Mouse (Mus musculus) spleen, adult 2 months (tissue): ENCODE measurements at regions not wholly inside any gene's neighbourhood (a gene's known extent, or its start where the extent isn't known, plus 50 kb on each side); places are given as distances from the start of the nearest gene placed in this dataset.

Experiments used
- DNase-seq, 2 experiments: peaks; one replicate each; pipeline versions ENCODE4 v3.0.0 to v3.0.0-alpha.2; 2012 to 2021; ENCODE audit warnings: low spot score in 2 of 2, low read depth in 1 of 2
- H3K27ac ChIP-seq: fragments of 200-500 bp; 2 replicates; pipeline ENCODE4 v1.5.1; 2012; ENCODE audit warnings: low read length, inconsistent platforms; ENCODE audit not compliant: insufficient read depth
- H3K27me3 ChIP-seq: fragments of 200-500 bp; 2 replicates; pipeline ENCODE4 v1.6.1; 2012; ENCODE audit warnings: mild to moderate bottlenecking, moderate library complexity, low read length, inconsistent platforms; ENCODE audit not compliant: control insufficient read depth, insufficient read depth
- H3K36me3 ChIP-seq: fragments of 200-500 bp; 2 replicates; pipeline ENCODE4 v1.6.1; 2012; ENCODE audit warnings: mild to moderate bottlenecking, low read length, inconsistent platforms; ENCODE audit not compliant: control insufficient read depth, insufficient read depth
- H3K4me1 ChIP-seq: fragments of 200-500 bp; 2 replicates; pipeline ENCODE4 v1.6.1; 2011; ENCODE audit warnings: inconsistent platforms; ENCODE audit not compliant: control insufficient read depth, insufficient read depth, insufficient read length
- H3K4me3 ChIP-seq: fragments of 200-500 bp; 2 replicates; pipeline ENCODE4 v1.5.1; 2011; ENCODE audit warnings: mild to moderate bottlenecking, inconsistent platforms; ENCODE audit not compliant: insufficient read depth, insufficient read length; ENCODE audit errors: extremely low read depth
- CTCF ChIP-seq: fragments of 200-500 bp; IDR thresholded peaks from 2 replicates; pipeline ENCODE4 v1.5.1; 2011; ENCODE audit warnings: mild to moderate bottlenecking, inconsistent platforms; ENCODE audit not compliant: insufficient read depth, insufficient read length, insufficient replicate concordance; ENCODE audit errors: extremely low read depth
- POLR2A ChIP-seq: fragments of 200-500 bp; IDR thresholded peaks from 2 replicates; pipeline ENCODE4 v1.6.1; 2011; ENCODE audit warnings: low read depth, low read length, inconsistent platforms
- WGBS: fragments of 180-500 bp; shearing (Covaris S2); methylation state at CpG from one replicate; pipeline ENCODE4 v1.1.7; 2018; 5-methylcytosine and 5-hydroxymethylcytosine counted together

DNA sequence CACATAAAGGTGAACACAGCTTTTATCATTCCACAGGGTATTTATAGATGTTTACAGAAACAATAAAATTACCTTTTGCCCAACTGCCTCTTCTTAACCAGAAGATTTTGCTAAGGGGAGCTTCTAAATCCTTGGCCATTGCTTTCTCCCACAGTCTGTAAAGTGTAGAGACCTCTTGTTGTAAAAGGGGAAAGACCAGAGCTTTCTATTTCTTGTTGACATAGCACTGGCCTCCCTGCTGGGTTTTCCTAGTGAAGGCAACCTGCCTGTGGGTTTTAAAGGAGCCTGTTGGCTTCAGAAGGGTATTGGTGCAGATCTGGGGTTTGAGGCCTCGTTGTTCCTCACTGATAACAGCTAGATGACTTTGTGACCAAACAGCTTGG, 381.6 kb downstream of the Lmo4 start:
- Histone ChIP-seq H3K27me3 (no peaks in the 10 kb centered on the region), H3K27ac (no peak overlapping the region), H3K4me3 (no peak overlapping the region), H3K36me3 (no peaks in the 10 kb centered on the region), H3K4me1 (no peaks in the 10 kb centered on the region)
- DNase-seq: no peak
- 61% methylated on average over 1 of the region's 1 CpGs for WGBS
- TF ChIP-seq POLR2A (no peak), CTCF (no peak)

DNA sequence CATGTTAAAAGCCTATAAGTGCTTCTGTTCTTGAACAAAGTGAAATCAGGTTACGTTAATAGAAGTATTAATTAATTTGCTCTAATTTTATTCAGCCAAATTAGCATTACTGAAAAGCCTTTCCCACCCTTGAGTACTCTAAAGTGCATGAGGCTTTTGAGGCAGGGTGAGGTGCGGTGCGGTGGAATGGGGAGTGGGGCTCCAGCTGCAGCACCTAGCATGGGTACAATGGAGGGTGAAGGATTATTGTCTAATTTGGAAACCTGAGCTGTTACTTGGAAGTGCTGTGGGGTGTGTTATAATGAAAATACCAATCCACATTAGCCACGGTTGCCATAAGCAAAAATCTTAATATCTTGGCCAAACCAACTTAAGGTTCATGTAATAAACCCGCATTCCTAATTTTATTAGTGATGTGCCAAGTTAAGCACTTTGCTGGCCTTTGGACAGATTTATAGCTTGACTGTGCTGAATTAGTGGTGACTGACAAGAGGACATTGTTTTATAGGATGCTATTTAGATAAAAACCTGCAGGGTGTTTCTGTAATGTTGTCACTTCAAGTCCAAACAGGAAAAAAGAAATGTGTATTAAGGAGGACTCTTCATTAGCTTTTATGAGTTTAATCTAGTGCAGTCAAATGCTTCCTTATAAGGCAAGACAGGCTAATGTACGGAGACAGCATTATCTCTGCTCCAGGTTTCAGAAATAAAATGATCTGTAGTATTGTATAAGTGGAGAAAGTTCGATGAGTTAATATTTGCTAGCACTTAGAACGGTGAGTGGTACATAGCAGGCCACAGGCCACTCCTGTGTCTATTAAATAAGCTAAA, 382.2 kb downstream of the Lmo4 start:
- WGBS: 88% methylated on average over 8 of the region's 8 CpGs
- TF ChIP-seq CTCF (no peak), POLR2A (no peak)
- no peaks in the 10 kb centered on the region for H3K36me3 ChIP-seq
- no peaks in the 10 kb centered on the region for H3K27me3 ChIP-seq
- no peak overlapping the region for H3K4me3 ChIP-seq
- no peak for DNase-seq
- H3K4me1 ChIP-seq: no peaks in the 10 kb centered on the region
- H3K27ac ChIP-seq: no peak overlapping the region

DNA sequence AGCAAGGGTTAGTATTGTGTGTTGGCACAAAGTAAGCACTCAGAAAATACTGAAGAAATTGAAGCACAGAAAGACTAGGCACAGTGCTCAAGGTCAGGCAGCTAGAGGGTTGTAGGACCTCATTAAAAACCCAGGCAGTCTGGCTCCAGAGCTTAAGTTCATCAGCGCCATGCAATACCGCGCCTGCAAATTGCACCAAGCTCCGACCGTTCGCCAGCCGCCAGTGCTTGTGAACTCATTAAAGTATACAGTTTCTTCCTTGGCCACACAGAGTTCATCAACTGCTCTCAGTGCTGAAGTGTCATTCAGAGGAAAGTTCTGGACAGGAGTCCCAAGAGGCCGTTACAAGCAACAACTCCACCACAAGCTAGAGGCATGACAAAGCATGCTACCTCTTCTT, 397.5 kb downstream of the Lmo4 start:
- no peaks in the 10 kb centered on the region for H3K27me3 ChIP-seq
- H3K27ac ChIP-seq: no peak overlapping the region
- no peak for DNase-seq
- no peaks in the 10 kb centered on the region for H3K36me3 ChIP-seq
- no peaks in the 10 kb centered on the region for H3K4me1 ChIP-seq
- H3K4me3 ChIP-seq: no peak overlapping the region
- WGBS: 95% methylated on average over 8 of the region's 8 CpGs
- no peak for TF ChIP-seq POLR2A
- no peak for TF ChIP-seq CTCF

DNA sequence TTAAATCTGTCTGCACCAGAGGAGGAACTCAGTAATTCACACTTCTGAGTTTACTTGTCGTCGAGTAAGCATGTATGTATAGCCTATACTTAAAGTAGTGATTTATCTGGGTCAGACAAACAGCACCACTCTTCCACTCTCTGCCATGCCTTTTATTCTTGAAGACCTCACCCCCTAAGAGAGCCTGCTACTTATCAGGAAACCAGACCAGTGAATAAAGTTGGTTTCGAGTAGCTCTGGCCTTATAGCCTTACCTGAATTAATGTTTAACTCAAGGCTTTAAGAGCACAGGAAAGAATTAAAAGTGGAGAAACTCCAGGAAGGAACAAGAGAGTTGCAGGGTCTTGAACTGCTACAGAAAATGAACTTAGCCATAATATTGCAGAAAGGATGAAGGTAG, 398.1 kb downstream of the Lmo4 start:
- 87% methylated on average over 3 of the region's 3 CpGs for WGBS

DNA sequence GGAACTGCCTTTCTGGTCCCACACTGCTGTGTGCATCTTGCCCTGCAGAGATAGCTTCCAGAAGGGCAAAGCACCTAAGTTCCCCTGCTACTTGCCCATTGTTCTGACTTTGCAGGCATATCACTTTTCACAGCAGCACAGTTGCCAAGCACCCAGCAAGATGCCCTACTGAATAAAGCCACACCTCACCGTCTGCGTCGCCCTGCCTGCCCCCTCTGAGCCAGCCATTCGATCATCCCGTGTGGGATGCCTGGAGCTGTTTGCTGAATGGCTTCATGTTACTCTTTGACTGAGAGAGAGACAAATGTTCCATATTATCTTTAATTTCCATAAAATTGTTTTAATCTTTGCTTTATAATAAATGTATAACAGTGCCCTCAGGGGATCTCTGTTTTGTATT, 407.2 kb downstream of the Lmo4 start:
- 89% methylated on average over 5 of the region's 5 CpGs for WGBS

More for the DNA sequence above, 398.1 kb downstream of the Lmo4 start:
- Histone ChIP-seq H3K36me3 (no peaks in the 10 kb centered on the region), H3K27ac (no peak overlapping the region), H3K4me3 (no peak overlapping the region), H3K4me1 (no peaks in the 10 kb centered on the region), H3K27me3 (no peaks in the 10 kb centered on the region)
- DNase-seq: no peak
- TF ChIP-seq POLR2A: no peak
- TF ChIP-seq CTCF: no peak

DNA sequence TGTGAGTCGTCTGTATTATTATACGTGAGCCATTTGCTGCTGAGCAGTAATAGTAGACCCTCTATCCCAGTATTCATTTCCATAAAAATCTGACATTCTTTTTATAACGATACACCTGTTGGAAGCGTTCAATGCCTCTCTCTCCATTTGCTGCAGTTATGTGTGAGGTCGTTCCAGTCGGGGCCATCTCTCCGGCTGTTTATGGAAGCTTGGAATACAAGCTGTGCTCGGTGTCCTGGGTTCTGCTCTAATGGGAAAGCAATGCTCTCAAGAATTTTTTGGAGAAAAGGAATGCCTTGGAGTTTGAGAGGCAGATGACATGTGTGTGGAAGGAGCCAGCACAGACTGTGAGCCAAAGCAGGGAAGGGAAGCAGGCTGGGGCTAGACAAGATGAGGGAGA, 414.1 kb downstream of the Lmo4 start:
- TF ChIP-seq POLR2A (no peak), CTCF (no peak)
- H3K4me1 ChIP-seq: no peaks in the 10 kb centered on the region
- H3K27ac ChIP-seq: no peak overlapping the region
- no peaks in the 10 kb centered on the region for H3K36me3 ChIP-seq
- whole genome bisulfite sequencing: 93% methylated on average over 8 of the region's 8 CpGs
- no peak for DNase-seq
- H3K4me3 ChIP-seq: no peak overlapping the region
- no peaks in the 10 kb centered on the region for H3K27me3 ChIP-seq

More for the DNA sequence above, 407.2 kb downstream of the Lmo4 start:
- DNase-seq: no peak
- Histone ChIP-seq H3K27me3 (no peaks in the 10 kb centered on the region), H3K4me3 (no peak overlapping the region), H3K36me3 (no peaks in the 10 kb centered on the region), H3K4me1 (no peaks in the 10 kb centered on the region), H3K27ac (no peak overlapping the region)
- TF ChIP-seq CTCF (no peak), POLR2A (no peak)

DNA sequence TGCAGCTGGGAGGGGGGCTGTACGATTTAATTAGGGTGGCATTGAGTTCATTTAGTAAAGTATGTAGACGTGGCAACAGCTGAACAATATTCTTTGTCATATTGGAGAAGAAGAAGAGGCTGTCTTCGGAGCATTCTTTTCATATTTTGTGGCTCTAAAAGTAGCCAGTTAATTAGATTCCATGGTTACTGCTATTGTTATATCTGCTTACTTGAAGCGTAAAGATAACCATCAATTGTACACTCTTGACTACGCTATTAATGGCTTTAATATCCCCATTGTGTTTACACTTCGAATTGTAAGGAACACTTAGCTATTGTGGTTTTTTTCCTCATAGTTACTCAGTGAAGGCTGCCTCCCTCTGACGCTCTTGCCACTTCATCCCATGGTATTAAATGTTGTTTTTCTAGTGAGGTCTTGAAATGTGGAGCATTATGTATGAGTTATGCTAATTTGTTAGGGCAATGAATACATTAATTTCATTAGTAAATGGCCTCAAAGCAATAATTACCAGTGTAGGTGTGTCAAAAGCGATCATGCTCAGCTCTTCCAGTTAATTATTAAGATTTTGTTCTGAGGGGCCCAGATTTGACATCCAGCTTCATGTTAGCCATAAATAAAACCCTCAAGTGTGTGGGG, 415.0 kb downstream of the Lmo4 start:
- TF ChIP-seq POLR2A (no peak), CTCF (no peak)
- H3K27me3 ChIP-seq: no peaks in the 10 kb centered on the region
- no peaks in the 10 kb centered on the region for H3K4me1 ChIP-seq
- 70% methylated on average over 8 of the region's 8 CpGs for WGBS
- no peaks in the 10 kb centered on the region for H3K36me3 ChIP-seq
- no peak overlapping the region for H3K4me3 ChIP-seq
- no peak for DNase-seq
- H3K27ac ChIP-seq: no peak overlapping the region
